Mouse (Mus musculus) stomach, embryonic 14.5 days (tissue): ENCODE measurements around the gene Sgsh. TPM values are rescaled to one million over a fixed set of nuclear protein-coding genes. Genes with fewer than 3 reads are reported as not detected.

Experiments
- ATAC-seq: fragments of 200-750 bp; cut with Nextera tagmentation; 2 replicates; pipeline ENCODE4 v1.8.0; 2017; ENCODE audit warnings: low read depth, moderate TSS enrichment; ENCODE audit not compliant: insufficient number of reproducible peaks, insufficient read depth, low FRiP score
- H3K27ac ChIP-seq: fragments of 300-500 bp; sonication (generic); 2 replicates; pipeline ENCODE4 v1.5.1; 2014; ENCODE audit warnings: mild to moderate bottlenecking, low read length, moderate library complexity, mixed read lengths
- H3K27me3 ChIP-seq: fragments of 300-500 bp; sonication (generic); 2 replicates; pipeline ENCODE4 v1.6.1; 2014; ENCODE audit warnings: low read length, control low read depth, mixed read lengths; ENCODE audit not compliant: control insufficient read depth, insufficient read depth
- H3K36me3 ChIP-seq: fragments of 300-500 bp; sonication (generic); 2 replicates; pipeline ENCODE4 v1.6.1; 2014; ENCODE audit warnings: mild to moderate bottlenecking, control low read depth, low read length, moderate library complexity, mixed read lengths; ENCODE audit not compliant: control insufficient read depth, insufficient read depth
- H3K4me1 ChIP-seq: fragments of 300-500 bp; sonication (generic); 2 replicates; pipeline ENCODE4 v1.6.1; 2014; ENCODE audit warnings: low read length, control low read depth, mixed read lengths; ENCODE audit not compliant: control insufficient read depth, insufficient read depth
- H3K4me2 ChIP-seq: fragments of 300-500 bp; sonication (generic); replicated peaks from 2 replicates; pipeline ENCODE4 v1.6.1; 2014; ENCODE audit warnings: low read depth, low read length, control low read depth
- H3K4me3 ChIP-seq: fragments of 300-500 bp; sonication (generic); 2 replicates; pipeline ENCODE4 v1.5.1; 2014; ENCODE audit warnings: low read depth, low read length, control low read depth
- H3K9ac ChIP-seq: fragments of 300-500 bp; sonication (generic); replicated peaks from 2 replicates; pipeline ENCODE4 v1.6.1; 2014; ENCODE audit warnings: low read depth, mild to moderate bottlenecking, control low read depth, low read length, moderate library complexity, mixed read lengths
- H3K9me3 ChIP-seq: fragments of 300-500 bp; sonication (generic); 2 replicates; pipeline ENCODE4 v1.6.1; 2016; ENCODE audit warnings: low read depth, low read length, control low read depth; ENCODE audit not compliant: control insufficient read depth
- WGBS: fragments of 180-500 bp; shearing (Covaris S2); extraction: QIAGEN DNeasy Blood & Tissue Kit; methylation state at CpG from one replicate; pipeline ENCODE4 v1.1.7; 2014; 5-methylcytosine and 5-hydroxymethylcytosine counted together
- polyA plus RNA-seq: library from polyadenylated mRNA; unstranded; fragments of >200 nt; fragmentation: Nextera tagmentation; extraction: Ambion mirVana; gene quantifications from 2 replicates; pipeline ENCODE4 v1.2.1, GENCODE M21; 2014

Gene Sgsh
- polyA plus RNA-seq, 1 experiment from 2014 or later = 5.8 TPM

DNA sequence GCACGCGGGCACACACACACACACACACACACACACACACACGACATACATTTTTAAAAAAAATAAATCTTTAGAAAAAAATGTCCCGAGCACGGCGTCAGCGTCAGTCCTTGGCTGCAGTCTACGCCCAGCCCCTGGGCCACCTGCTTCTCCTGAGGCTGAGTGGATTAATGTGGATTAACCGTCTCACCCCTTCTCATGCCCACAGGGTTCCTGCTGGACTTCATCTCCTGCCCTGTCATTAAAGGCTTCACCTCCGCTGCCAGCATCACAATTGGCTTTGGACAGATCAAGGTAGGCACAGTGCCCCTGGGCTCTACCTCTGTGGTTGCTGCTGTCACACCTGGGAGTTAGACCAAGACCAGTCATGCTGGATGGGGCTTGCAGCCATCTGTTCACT is 3.8 kb upstream of the Sgsh start:
- Histone ChIP-seq H3K4me3 (no peak overlapping the region), H3K4me1 (peaks cover 15% of the 10 kb centered on the region), H3K36me3 (no peaks in the 10 kb centered on the region), H3K4me2 (no peak overlapping the region), H3K9me3 (no peaks in the 10 kb centered on the region), H3K9ac (no peak overlapping the region), H3K27me3 (no peaks in the 10 kb centered on the region), H3K27ac (no peak overlapping the region)
- WGBS = 91% methylated on average over 10 of the region's 10 CpGs
- ATAC-seq = no peak

GRCm38 (mm10) chr11:119354798-119355442 is 416 bp downstream of the Sgsh start:
- peak overlapping the region; percentile 79 for H3K4me2 ChIP-seq
- peak overlapping the region; percentile 64 for H3K9ac ChIP-seq
- 3% methylated on average over 23 of the region's 23 CpGs for WGBS
- ATAC-seq = no peak; the same call in 1 of the 2 replicates
- H3K36me3 ChIP-seq = no peaks in the 10 kb centered on the region
- peaks cover 10% of the 10 kb centered on the region for H3K4me1 ChIP-seq
- peak overlapping the region; percentile 44; the same call in 1 of the 2 replicates for H3K27ac ChIP-seq
- H3K27me3 ChIP-seq = no peaks in the 10 kb centered on the region
- H3K9me3 ChIP-seq = no peaks in the 10 kb centered on the region
- H3K4me3 ChIP-seq = peak overlapping the region; percentile 63

DNA sequence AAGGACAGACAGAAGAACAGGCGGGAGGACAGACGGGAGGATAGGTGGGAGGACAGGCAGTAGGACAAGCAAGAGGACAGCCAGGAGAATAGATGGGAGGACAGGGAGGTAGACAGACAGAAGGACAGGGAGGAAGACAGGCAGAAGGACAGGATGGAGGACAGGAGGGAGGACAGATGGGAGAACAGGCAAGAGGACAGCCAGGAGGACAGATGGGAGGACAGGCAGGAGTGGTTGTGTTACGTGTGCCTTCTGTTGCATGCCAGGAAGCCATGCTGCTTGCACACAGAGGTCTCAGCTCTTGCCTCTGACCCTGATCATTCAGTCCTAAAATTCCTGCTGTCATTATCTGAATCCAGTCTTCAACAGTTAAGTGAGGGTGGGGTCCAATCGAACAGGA is 1.4 kb downstream of the Sgsh start:
- H3K27ac ChIP-seq = no peak overlapping the region
- H3K9me3 ChIP-seq = no peaks in the 10 kb centered on the region
- no peak for ATAC-seq
- no peak overlapping the region for H3K4me3 ChIP-seq
- H3K27me3 ChIP-seq = no peaks in the 10 kb centered on the region
- H3K4me1 ChIP-seq = peaks cover 10% of the 10 kb centered on the region
- H3K9ac ChIP-seq = no peak overlapping the region
- 82% methylated on average over 4 of the region's 4 CpGs for WGBS
- no peaks in the 10 kb centered on the region for H3K36me3 ChIP-seq
- H3K4me2 ChIP-seq = no peak overlapping the region

DNA sequence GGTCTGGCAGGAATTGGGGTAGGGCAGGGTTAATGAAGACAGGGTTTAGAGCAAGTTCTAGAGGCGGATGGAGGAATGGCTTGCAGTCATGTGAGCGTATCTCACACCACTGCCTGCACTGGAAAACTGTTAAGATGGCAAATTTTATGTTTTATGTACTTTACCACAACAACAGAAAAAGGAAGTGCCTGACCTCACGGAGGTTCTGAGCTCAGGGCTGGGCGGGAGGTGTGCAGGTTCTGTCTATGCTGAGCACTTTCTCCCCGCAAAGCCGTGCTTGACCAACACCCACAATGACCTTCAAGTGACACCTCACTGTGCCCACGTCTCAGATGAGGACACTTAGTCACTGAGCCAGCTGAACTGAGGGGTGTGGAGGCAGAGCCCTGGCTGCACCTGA is 3.2 kb downstream of the Sgsh start:
- 70% methylated on average over 7 of the region's 7 CpGs for WGBS

GRCm38 (mm10) chr11:119347125-119347524 is 8.2 kb downstream of the Sgsh start:
- Histone ChIP-seq H3K4me2 (no peak overlapping the region), H3K27ac (no peak overlapping the region), H3K4me3 (no peak overlapping the region), H3K9me3 (no peaks in the 10 kb centered on the region), H3K4me1 (no peaks in the 10 kb centered on the region), H3K36me3 (no peaks in the 10 kb centered on the region; the same call in 1 of the 2 replicates), H3K9ac (no peak overlapping the region), H3K27me3 (no peaks in the 10 kb centered on the region)
- WGBS = 77% methylated on average over 4 of the region's 4 CpGs
- no peak for ATAC-seq

More for the DNA sequence above, 3.2 kb downstream of the Sgsh start:
- Histone ChIP-seq H3K4me3 (no peak overlapping the region), H3K36me3 (no peaks in the 10 kb centered on the region), H3K4me2 (no peak overlapping the region), H3K9me3 (no peaks in the 10 kb centered on the region), H3K9ac (no peak overlapping the region), H3K27ac (no peak overlapping the region), H3K27me3 (no peaks in the 10 kb centered on the region), H3K4me1 (peaks cover 10% of the 10 kb centered on the region)
- no peak for ATAC-seq

DNA sequence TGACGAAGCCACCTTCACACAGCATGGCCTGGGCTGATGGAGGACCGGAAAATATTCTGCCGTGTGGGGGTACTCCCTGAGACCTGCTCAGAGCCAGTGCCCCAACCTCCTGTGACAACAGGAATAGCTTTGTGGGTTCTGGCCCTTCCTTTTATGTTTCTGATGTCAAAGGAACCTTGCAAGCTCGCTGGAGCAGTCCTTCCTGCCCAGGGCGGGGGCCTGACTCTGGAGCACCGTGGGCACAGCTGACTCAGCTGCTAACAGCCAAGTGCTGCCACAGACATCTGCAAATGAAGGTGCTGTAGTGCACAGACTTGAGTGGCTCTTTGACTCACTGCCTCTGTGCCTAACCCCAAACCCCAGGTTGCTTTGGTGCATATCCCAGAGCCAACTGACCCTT is 10.5 kb downstream of the Sgsh start:
- H3K4me1 ChIP-seq = no peaks in the 10 kb centered on the region
- H3K27ac ChIP-seq = no peak overlapping the region
- no peak overlapping the region for H3K4me3 ChIP-seq
- no peaks in the 10 kb centered on the region for H3K9me3 ChIP-seq
- WGBS = 69% methylated on average over 6 of the region's 6 CpGs
- ATAC-seq = no peak
- no peaks in the 10 kb centered on the region; the same call in 1 of the 2 replicates for H3K36me3 ChIP-seq
- H3K9ac ChIP-seq = no peak overlapping the region
- no peak overlapping the region for H3K4me2 ChIP-seq
- H3K27me3 ChIP-seq = no peaks in the 10 kb centered on the region

- H3K9me3 ChIP-seq = no peaks in the 10 kb centered on the region
- no peak overlapping the region for H3K4me3 ChIP-seq
- H3K9ac ChIP-seq = no peak overlapping the region
- no peaks in the 10 kb centered on the region for H3K4me1 ChIP-seq
- no peaks in the 10 kb centered on the region for H3K27me3 ChIP-seq
- no peak overlapping the region for H3K27ac ChIP-seq
- ATAC-seq = no peak
- no peak overlapping the region for H3K4me2 ChIP-seq
- H3K36me3 ChIP-seq = no peaks in the 10 kb centered on the region; the same call in 1 of the 2 replicates
- WGBS = 83% methylated on average over 8 of the region's 8 CpGs
These were observed 11.2 kb downstream of the Sgsh start for GRCm38 (mm10) chr11:119344178-119344577.

DNA sequence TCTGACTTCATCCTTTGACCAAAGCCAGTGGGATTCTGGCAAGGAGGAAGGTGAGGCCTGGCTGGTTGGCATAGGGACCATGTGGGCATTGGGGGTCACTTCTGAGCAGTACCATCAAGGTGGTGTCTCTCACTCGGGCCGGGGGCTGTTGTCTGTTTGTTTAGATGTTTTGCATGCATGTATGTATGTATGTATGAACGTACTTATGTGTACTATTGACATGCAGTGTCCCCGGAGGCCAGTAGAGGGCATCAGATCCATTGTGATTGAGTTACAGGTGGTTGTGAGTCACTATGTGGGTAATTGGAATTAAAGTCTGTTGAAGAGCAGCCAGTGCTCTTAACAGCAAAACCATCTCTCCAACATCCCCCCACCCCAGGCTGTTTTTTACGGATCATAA is 15.7 kb downstream of the Sgsh start:
- no peaks in the 10 kb centered on the region for H3K9me3 ChIP-seq
- H3K27me3 ChIP-seq = no peaks in the 10 kb centered on the region
- H3K36me3 ChIP-seq = no peaks in the 10 kb centered on the region
- ATAC-seq = no peak
- H3K4me2 ChIP-seq = no peak overlapping the region
- no peak overlapping the region for H3K27ac ChIP-seq
- no peaks in the 10 kb centered on the region for H3K4me1 ChIP-seq
- WGBS = 4% methylated on average over 5 of the region's 5 CpGs
- no peak overlapping the region for H3K4me3 ChIP-seq
- H3K9ac ChIP-seq = no peak overlapping the region

DNA sequence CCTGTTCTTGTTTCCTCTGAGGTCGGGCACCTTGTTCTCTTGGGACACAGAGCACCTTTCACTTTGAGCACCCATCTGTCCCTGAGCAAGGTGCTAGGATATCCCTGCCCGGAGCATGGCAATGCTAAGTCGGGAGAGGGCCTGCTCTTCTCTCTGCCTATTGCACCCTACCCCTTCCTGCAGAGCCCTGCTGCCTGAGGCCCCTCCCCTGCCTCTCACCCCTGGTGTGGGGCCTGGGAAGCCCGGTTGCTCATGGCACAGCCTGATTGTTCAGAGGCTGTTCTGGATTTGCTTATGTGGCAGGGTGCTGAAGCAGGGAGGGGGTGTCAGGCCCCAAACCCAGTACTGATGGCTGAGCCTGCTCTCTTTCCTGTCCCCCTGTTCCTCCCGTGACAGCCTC is 16.2 kb downstream of the Sgsh start:
- no peak overlapping the region for H3K4me2 ChIP-seq
- no peaks in the 10 kb centered on the region for H3K36me3 ChIP-seq
- WGBS = 51% methylated on average over 5 of the region's 5 CpGs
- H3K27me3 ChIP-seq = no peaks in the 10 kb centered on the region
- no peaks in the 10 kb centered on the region for H3K4me1 ChIP-seq
- no peaks in the 10 kb centered on the region for H3K9me3 ChIP-seq
- H3K9ac ChIP-seq = no peak overlapping the region
- no peak overlapping the region for H3K4me3 ChIP-seq
- ATAC-seq = no peak
- H3K27ac ChIP-seq = no peak overlapping the region
